Mouse (Mus musculus) liver, embryonic 14.5 days (tissue): ENCODE data around the gene Hesx1. TPM values are rescaled to one million over a fixed set of nuclear protein-coding genes. Genes with fewer than 3 reads are reported as not detected.

Source experiments
- ATAC-seq: fragments of 200-750 bp; cut with Nextera tagmentation; 2 replicates; pipeline ENCODE4 v1.8.0; 2017; ENCODE audit warnings: moderate number of reproducible peaks, mild to moderate bottlenecking, moderate library complexity; ENCODE audit not compliant: insufficient read depth
- DNase-seq, 3 experiments: peaks; one replicate each; pipeline ENCODE4 v3.0.0-alpha.2; 2012 to 2013; ENCODE audit warnings: low read depth in 3 of 3, low spot score in 3 of 3
- H3K27ac ChIP-seq: fragments of 300-500 bp; sonication (generic); 2 replicates; pipeline ENCODE4 v1.5.1; 2014; ENCODE audit warnings: moderate library complexity, mild to moderate bottlenecking, control low read depth, inconsistent platforms
- H3K27me3 ChIP-seq: fragments of 300-500 bp; sonication (generic); 2 replicates; pipeline ENCODE4 v1.6.1; 2014; ENCODE audit warnings: mild to moderate bottlenecking, low read length, moderate library complexity; ENCODE audit not compliant: control insufficient read depth, insufficient read depth
- H3K36me3 ChIP-seq: fragments of 300-500 bp; sonication (generic); replicated peaks from 2 replicates; pipeline ENCODE4 v1.6.1; 2014; ENCODE audit warnings: low read depth; ENCODE audit not compliant: control insufficient read depth, insufficient read depth
- H3K4me1 ChIP-seq, 2 experiments: fragments of 200-500 bp in 1 of 2; fragments of 300-500 bp in 1 of 2; sonication (generic) in 1 of 2; replicated peaks; 2 replicates each; pipeline ENCODE4 v1.6.1; 2012 to 2014; ENCODE audit warnings: antibody characterized with exemption in 1 of 2, inconsistent platforms in 1 of 2, low read length in 1 of 2; ENCODE audit not compliant: control insufficient read depth in 2 of 2, insufficient read depth in 2 of 2
- H3K4me2 ChIP-seq: fragments of 300-500 bp; sonication (generic); 2 replicates; pipeline ENCODE4 v1.6.1; 2014; ENCODE audit warnings: low read depth, mild to moderate bottlenecking, control low read depth, moderate library complexity
- H3K4me3 ChIP-seq, 2 experiments: fragments of 200-500 bp in 1 of 2; fragments of 300-500 bp in 1 of 2; sonication (generic) in 1 of 2; 2 replicates each; pipeline ENCODE4 v1.5.1; 2012 to 2014; ENCODE audit warnings: low read depth in 2 of 2, low read length in 2 of 2, mild to moderate bottlenecking in 2 of 2, control low read depth in 1 of 2, inconsistent platforms in 1 of 2, moderate library complexity in 1 of 2; ENCODE audit not compliant: insufficient read depth in 1 of 2
- H3K9ac ChIP-seq: fragments of 300-500 bp; sonication (generic); replicated peaks from 2 replicates; pipeline ENCODE4 v1.6.1; 2014; ENCODE audit warnings: mild to moderate bottlenecking, control low read depth, moderate library complexity
- H3K9me3 ChIP-seq: fragments of 300-500 bp; sonication (generic); 2 replicates; pipeline ENCODE4 v1.6.1; 2016; ENCODE audit warnings: low read length, mixed read lengths; ENCODE audit not compliant: control insufficient read depth
- CTCF ChIP-seq: IDR thresholded peaks from 2 replicates; pipeline ENCODE4 v1.5.1; 2016; ENCODE audit warnings: antibody characterized with exemption, low read depth, control low read depth
- EP300 ChIP-seq: IDR thresholded peaks from 2 replicates; pipeline ENCODE4 v1.6.1; 2016; ENCODE audit warnings: antibody characterized with exemption, low read depth
- WGBS: fragments of 180-500 bp; shearing (Covaris S2); extraction: QIAGEN DNeasy Blood & Tissue Kit; methylation state at CpG from one replicate; pipeline ENCODE4 v1.1.7; 2014; ENCODE audit not compliant: insufficient replicate concordance; 5-methylcytosine and 5-hydroxymethylcytosine counted together
- polyA plus RNA-seq, 2 experiments: library from polyadenylated mRNA; depleted of rRNA in 1 of 2; stranded (reverse) in 1 of 2; unstranded in 1 of 2; fragments of >200 nt; fragmentation: Nextera tagmentation in 1 of 2; extraction: Ambion mirVana in 1 of 2; gene quantifications; 2 replicates each; pipeline versions ENCODE4 v1.2.1 to v1.2.3; 2012 to 2014

The Hesx1 gene
- polyA plus RNA-seq, 2 experiments, result 6.9 to 8.0 TPM

GRCm38 (mm10) chr14:27037513-27037912 lies 43.3 kb downstream of the Hesx1 start:
- H3K27ac ChIP-seq, result no peak overlapping the region

GRCm38 (mm10) chr14:27038783-27039182 lies 44.6 kb downstream of the Hesx1 start, which contains the start of gene Il17rd:
Gene Il17rd, plus strand, starts transcription at chr14:27038941.
- H3K4me3 ChIP-seq, result peak within 1 kb of the TSS; percentile 58 to 59
- under 1% methylated on average over 29 of the region's 29 CpGs for WGBS
- H3K4me1 ChIP-seq, result no peaks in the 10 kb centered on the region; a peak in 2 of 4 replicates
- DNase-seq (no peak), ATAC-seq (peak; percentile 51)
- peaks cover 46% of the 10 kb centered on the region for H3K27me3 ChIP-seq
- H3K27ac ChIP-seq, result no peak within 1 kb of the TSS
- H3K9me3 ChIP-seq, result no peaks in the 10 kb centered on the region
- peak within 1 kb of the TSS; percentile 74 for H3K4me2 ChIP-seq
- no peak for TF ChIP-seq CTCF
- TF ChIP-seq EP300, result no peak
- H3K9ac ChIP-seq, result no peak within 1 kb of the TSS
- H3K36me3 ChIP-seq, result no peaks in the 10 kb centered on the region

More at GRCm38 (mm10) chr14:27037513-27037912, 43.3 kb downstream of the Hesx1 start:
- ATAC-seq (no peak), DNase-seq (no peak)
- Histone ChIP-seq H3K36me3 (no peaks in the 10 kb centered on the region), H3K9me3 (no peaks in the 10 kb centered on the region), H3K4me2 (no peak overlapping the region), H3K9ac (no peak overlapping the region), H3K27me3 (peaks cover 39% of the 10 kb centered on the region), H3K4me3 (no peak overlapping the region), H3K4me1 (no peaks in the 10 kb centered on the region; a peak in 1 of 4 replicates)
- TF ChIP-seq EP300 (no peak), CTCF (no peak)
- WGBS, result 32% methylated on average over 1 of the region's 1 CpGs

- peak overlapping the region; percentile 58 to 59 for H3K4me3 ChIP-seq
- peaks cover 0 to 2% of the 10 kb centered on the region in 2 experiments; a peak in 2 of 4 replicates for H3K4me1 ChIP-seq
- no peak overlapping the region for H3K9ac ChIP-seq
- H3K9me3 ChIP-seq, result no peaks in the 10 kb centered on the region
- H3K36me3 ChIP-seq, result no peaks in the 10 kb centered on the region
- H3K4me2 ChIP-seq, result peak overlapping the region; percentile 74
- H3K27me3 ChIP-seq, result peaks cover 47% of the 10 kb centered on the region
- no peak overlapping the region for H3K27ac ChIP-seq
- TF ChIP-seq CTCF, result no peak
- TF ChIP-seq EP300, result no peak
- DNase-seq (no peak), ATAC-seq (no peak)
- 1% methylated on average over 59 of the region's 59 CpGs for WGBS
Observed at GRCm38 (mm10) chr14:27039281-27040248, 45.3 kb downstream of the Hesx1 start.

GRCm38 (mm10) chr14:27040451-27040850 lies 46.2 kb downstream of the Hesx1 start:
- H3K9me3 ChIP-seq, result no peaks in the 10 kb centered on the region
- peaks cover 0 to 5% of the 10 kb centered on the region in 2 experiments; a peak in 2 of 4 replicates for H3K4me1 ChIP-seq
- H3K9ac ChIP-seq, result no peak overlapping the region
- H3K36me3 ChIP-seq, result no peaks in the 10 kb centered on the region
- no peak overlapping the region for H3K4me2 ChIP-seq
- no peak for ATAC-seq
- DNase-seq, result no peak
- TF ChIP-seq EP300 (no peak), CTCF (no peak)
- H3K27me3 ChIP-seq, result peaks cover 47% of the 10 kb centered on the region
- no peak overlapping the region for H3K4me3 ChIP-seq
- H3K27ac ChIP-seq, result no peak overlapping the region
- 10% methylated on average over 12 of the region's 12 CpGs for WGBS
